Mouse (Mus musculus) A20 (cell line): ENCODE measurements around the gene Olfr1107.

Source experiments
- DNase-seq: peaks from one replicate; pipeline ENCODE4 v3.0.0-alpha.2; 2011; ENCODE audit warnings: low read depth, low spot score

Olfr1107 gene

GRCm38 (mm10) chr2:87075717-87076116 is at the start of gene Olfr1107:
Olfr1107 (minus strand) TSS chr2:87075817.
- no peak for DNase-seq

- DNase-seq = no peak
These were observed 38.9 kb upstream of the Olfr1107 start, which contains the start of gene Olfr259 for GRCm38 (mm10) chr2:87114467-87114866. Olfr259 (minus strand) TSS chr2:87114567.

GRCm38 (mm10) chr2:87095908-87096307 is 20.3 kb upstream of the Olfr1107 start, which contains the start of gene Olfr1109:
Olfr1109 (minus strand) TSS chr2:87096008.
- no peak for DNase-seq

- DNase-seq = no peak
These were observed 23.4 kb downstream of the Olfr1107 start, which contains the start of gene Olfr1106 for GRCm38 (mm10) chr2:87052173-87052572. Olfr1106 (minus strand) TSS chr2:87052273.

GRCm38 (mm10) chr2:87036431-87036830 is 39.2 kb downstream of the Olfr1107 start, which contains the start of gene Olfr1105:
Olfr1105 (minus strand) TSS chr2:87036531.
- no peak for DNase-seq

GRCm38 (mm10) chr2:87026980-87027379 is 48.6 kb downstream of the Olfr1107 start, which contains the start of gene Olfr1104:
Olfr1104 (minus strand) TSS chr2:87027080.
- DNase-seq = no peak
